Mouse (Mus musculus) R1 (cell line): Measurements from ENCODE around the gene Phf21a.

Source experiments
- DNase-seq: peaks from one replicate; pipeline ENCODE4 v3.0.0-alpha.2; 2018; ENCODE audit warnings: low read depth, low spot score

Gene Phf21a

DNA sequence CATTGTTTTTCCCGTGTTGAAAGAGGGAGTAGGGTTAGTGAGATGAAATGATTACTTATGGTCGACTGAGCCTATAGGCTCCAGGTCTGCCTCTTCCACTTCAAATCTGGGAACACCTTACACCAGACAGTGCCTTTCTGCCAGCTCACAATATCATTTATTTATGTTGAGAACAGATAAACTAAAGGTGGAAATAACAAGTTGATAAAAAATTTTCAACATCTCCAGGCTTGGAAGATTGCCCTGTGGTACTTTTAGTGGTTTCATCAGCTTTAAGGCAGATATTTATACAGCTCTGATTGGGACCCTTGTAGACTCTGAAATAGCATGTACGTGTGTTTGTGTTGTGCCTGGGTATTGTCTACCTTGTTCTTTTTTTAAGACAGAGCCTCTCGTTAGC, 83.4 kb downstream of the Phf21a start:
- DNase-seq = no peak

DNA sequence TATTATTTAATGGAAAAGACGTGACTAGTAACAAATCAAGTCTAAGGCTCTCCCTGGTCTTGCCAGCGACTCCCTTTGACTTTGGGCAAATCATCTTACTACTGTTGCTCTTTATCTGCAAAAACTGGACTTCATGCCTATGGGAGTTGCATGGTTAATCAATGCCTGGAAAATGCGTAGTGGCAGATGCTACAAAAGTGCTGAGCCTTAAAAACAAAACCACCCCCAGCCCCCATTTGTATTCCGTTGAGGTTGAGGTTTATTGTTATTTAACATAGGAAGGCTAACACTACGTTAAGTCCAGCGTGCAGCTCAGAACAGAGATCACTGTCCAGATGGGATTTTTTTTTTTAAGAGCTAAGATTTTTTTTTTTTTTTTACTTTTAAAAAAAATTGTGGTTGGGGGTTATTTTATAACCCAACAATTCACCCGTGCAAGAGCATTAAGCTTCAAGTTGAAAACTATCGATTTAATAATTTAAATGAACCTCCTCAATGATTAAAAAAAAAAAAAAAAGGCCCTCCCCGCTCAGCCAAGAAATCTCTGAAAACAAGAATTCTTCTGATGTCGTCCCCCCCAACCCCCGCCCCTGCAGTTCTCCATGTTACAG, 89.3 kb downstream of the Phf21a start:
- DNase-seq = no peak

DNA sequence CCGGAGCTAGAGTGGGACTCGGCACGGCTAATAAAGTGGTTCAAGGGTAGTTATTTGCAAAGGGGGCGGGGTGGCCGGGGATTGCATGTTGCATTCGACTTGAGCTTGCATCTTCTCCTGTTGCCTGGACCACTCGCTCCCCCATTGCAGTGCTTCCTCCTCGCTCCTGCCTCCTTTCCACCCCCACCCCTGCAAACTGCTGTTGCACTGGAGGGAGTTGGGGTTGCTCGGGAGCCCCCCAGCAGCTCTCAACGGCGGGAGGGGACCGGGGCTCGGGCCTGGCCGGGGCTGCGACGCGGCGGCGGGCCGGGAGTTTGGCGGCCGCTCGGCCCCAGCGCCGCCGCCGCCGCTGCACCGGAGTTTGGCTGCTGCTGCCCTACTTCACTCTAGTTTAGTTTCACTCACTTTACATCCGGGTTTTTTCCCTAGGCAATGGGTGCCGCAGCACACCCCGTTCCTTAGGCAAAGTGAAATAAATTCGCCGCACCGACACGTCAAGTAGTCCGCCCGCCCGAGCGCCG, 90.1 kb downstream of the Phf21a start:
- DNase-seq = peak; percentile 95

DNA sequence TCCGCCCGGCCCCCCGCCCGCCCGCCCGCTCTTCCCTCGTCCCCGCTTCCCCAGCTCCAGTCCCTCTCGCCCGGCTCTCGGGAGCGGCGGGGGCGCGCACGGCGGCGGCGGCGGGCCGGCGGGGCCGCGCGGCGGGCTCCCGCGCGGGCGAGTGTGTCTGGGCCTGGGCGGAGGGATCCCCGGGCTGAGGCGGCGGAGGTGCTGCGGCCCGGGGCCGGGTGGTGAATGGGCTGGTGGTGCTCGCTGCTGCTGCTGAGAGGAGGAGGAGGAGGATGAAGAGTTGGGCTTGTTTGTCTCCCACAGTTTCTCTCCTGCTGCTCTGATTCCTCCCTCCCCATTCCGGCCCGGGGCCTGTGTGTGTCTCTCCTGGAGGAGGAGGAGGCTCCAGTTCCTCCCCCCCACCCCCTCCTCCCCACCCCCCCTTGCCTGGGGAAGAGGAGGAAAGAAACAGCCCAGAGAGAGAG, 90.7 kb downstream of the Phf21a start:
- DNase-seq = peak; percentile 91

DNA sequence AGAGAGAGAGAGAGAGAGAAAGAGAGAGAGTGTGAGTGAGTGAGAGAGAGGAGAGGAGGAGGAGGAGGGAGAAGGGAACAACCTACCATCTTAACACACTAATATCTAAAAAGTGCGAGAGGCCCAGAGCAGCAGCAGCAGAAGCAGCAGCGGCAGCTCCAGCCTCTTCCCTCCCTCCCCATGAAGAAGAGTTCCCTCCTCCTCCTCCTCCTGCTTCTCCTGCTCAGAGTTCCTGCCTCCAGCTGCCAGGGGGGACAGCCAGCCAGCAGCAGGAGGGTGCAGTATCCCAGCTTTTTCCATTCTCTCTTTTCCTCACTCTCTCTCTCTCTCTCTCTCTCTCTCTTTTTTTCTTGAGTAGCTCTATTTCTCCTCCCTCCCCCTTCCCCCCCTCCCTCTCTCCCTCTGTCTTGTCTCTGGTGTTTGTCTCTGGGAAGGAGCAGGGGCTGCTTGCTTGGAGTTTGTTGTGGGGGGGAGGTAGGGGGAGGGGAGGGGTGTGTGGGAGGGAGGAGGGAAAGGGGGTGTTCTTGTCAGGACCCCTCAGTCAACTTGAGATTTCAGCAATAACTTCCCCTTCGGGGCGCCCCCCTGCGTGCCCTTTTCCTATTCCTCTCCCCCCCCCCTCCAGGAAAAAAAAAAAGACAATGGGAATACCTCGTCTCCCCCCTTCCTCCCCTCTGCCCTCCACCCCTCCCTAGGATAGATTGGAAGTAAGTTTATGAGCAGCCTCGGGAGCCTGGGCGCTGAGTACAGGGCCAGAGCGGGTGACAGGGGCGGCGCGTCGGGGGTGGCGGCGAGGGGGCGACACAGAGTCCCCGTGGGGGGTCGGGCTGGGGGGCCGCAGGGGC, 91.4 kb downstream of the Phf21a start:
- peak; percentile 84 for DNase-seq

DNA sequence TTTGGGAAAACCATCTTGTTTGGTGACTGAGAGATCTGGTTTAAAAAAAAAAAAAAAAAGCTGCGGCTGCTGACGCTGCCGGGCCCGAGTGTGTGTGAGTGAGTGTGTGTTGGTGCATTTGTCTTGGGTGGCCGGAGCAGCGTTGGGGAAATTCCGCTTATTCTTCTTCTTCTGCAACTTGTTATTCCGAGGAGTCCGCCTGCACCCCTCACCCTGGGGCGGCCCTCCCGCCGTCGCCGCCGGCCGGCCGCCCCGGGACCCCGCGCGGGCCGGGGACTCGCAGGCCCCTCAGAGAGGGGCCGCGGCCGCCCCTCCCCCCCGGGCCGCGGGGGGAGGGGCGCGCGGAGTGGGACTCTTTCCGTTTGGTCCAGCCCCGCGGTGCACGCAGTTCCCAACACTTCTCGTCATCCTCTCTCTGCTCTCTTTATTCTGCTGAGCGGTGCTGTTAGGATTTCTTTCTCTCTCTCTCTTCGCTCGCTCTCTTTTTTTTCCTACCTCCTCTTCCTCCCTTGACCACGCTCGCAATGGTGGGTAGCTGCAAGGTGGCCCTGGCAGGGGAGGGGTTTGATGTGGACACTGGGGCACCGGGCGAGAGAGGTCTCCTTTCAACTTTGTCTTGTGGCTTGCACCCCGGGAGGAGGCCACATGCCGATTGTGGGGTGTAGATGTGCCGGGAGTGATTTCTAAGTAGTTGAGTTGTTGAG, 92.3 kb downstream of the Phf21a start:
- DNase-seq = peak; percentile 53

DNA sequence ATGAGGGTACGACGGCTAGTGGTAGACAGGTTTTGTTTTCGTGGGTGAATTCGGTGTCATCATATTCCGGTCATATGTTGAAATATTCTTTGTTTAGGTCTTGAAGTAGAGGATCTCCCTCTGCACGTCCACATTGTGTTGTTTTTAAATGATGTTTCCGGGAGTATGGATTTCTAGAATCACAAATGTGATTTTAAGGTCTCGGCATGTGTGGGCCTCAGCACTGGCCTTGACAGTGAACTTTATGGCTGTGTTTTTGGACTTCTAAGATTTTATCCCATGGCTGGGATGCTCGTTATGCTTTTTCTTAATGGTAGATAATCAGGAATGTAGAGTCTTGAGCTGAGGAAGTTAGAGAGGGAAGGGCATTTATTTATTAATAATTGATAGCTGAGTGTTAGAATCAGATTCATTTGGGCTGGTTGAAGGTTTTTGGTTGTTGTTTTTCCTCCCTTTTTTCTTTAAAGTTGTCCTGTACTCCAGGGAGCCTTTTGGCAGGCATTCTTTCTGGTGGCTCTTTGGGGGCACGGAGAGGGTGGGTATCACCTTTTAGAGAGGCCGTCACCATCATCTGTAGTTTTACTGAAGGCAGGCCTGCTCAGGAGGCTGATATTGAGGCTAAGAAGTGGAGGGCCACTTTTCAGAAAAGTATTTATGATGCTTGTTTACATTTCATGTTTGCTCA, 93.0 kb downstream of the Phf21a start:
- DNase-seq = no peak

DNA sequence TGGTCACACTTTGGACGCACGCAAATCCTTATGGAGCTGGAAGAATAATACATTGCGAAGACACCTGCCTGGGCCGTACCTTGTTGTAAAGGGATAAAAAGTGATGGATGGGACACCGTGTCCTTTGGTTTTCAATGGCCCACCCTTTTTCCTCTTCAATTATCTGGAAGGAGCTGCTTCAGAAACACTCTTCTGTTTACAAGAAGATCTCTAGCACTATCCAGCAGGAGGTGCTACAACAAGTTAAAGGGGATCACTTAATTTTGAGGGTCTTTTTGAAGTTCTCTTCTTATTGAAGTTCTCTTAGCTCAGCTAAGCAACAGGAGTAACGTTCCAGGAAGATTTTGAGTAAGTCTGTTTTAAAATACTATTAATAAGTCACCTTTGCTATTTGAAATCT, 94.1 kb downstream of the Phf21a start:
- DNase-seq = no peak

DNA sequence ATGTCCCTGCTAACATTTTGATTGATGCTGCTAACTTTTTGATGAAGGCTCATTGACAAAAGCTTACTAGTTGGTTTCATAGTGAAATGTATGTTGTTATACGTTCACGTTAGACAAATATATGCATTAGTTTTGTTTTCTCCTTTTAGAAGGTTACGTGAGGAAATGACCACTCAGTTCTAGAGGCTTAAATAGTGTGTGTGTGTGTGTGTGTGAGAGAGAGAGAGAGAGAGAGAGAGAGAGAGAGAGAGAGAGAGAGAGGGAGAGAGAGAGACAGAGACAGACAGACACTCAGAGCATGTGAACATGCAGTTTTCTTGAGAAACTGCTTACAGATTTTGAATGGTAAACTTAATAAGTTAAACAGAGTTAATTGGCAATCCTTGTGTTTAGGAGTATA, 95.8 kb downstream of the Phf21a start:
- no peak for DNase-seq

DNA sequence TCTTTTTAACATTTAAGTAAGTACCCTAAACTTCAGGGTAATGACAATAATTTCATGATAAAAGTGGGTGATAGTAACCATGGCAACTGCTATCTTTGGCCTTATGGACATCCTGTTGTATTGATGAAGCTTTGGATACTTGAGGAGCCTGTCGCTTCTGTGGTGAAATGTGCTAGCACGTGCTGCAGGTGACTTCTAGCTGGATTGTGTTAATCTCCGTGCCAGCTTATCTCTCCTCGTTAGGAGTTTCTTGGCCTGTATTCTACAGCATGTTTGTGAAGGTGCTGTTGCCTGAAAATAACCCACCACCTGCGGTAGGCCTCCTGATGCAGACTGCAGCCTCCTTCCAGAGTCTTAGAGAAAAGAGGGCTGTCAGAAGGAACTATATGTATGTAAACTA, 98.0 kb downstream of the Phf21a start:
- DNase-seq = no peak

DNA sequence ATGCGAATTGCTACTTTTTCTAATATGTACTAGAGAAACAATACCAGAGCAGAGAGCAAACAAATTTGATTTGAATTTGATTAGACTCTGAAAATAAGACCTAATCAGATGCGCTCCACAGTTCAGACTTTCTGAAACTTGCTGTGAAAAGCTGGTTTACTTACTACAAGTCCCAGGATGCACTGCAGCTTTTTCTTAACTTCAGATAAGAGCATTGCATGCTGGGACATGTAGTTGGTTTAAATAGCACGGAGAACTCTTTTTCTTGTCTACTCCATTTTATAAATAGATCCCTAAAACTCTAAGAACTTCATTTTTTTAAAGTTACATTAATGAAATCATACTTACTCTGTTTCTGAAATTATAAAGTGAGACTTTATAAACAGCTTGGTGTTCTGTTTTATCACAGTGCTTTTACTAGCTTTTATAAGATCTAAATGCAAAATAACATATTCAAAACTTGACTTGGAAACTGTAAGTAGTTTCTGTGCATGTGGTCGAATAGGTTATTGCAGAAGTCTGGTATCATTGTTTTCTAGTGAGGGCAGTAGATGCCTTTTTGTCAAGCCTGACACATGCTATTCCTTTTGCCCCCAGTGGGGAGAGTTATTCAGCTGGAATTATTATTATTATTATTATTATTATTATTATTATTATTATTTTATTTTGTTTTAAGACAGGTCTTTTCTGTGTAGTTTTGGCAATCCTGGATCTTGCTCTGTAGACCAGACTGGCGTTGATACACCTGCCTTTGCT, 99.1 kb downstream of the Phf21a start:
- peak; percentile 89 for DNase-seq

DNA sequence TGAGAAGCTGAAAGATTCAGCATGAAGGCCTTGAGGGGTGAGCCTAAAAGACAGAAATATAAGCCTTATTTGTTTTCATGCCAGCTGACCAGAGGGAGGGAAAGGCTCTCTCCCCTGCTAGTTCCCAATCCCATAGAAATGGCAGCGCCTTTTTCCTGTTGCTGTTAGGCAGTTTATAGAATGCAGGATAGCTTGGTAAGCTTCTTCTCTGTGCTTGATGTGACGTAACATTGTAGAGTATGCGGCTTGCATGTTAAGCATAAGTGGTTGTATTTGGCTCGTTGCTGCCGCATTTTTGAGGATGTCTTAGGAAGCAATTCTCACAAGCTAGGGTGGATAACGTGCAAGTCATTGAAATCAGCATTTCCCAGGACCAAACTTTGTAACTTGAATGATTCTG, 105.2 kb downstream of the Phf21a start:
- no peak for DNase-seq

DNA sequence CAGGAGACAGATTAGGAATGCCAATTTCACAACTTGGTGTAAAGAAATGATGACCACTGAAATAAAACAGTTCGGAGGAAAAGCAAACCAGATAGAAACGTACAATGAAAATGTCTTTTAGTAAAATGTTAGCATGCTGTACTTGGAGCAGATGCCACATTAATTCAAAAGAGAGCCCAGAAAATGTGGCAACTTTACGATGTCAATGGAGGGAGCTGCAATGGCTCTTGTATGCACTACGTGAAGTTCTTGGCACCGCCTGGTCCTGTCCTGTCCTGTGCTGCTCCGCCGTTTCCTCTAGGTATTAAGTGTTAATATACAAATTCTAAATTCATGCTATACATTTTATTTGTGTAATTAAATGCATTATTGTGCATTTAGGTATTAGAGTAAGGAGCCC, 105.8 kb downstream of the Phf21a start:
- no peak for DNase-seq

DNA sequence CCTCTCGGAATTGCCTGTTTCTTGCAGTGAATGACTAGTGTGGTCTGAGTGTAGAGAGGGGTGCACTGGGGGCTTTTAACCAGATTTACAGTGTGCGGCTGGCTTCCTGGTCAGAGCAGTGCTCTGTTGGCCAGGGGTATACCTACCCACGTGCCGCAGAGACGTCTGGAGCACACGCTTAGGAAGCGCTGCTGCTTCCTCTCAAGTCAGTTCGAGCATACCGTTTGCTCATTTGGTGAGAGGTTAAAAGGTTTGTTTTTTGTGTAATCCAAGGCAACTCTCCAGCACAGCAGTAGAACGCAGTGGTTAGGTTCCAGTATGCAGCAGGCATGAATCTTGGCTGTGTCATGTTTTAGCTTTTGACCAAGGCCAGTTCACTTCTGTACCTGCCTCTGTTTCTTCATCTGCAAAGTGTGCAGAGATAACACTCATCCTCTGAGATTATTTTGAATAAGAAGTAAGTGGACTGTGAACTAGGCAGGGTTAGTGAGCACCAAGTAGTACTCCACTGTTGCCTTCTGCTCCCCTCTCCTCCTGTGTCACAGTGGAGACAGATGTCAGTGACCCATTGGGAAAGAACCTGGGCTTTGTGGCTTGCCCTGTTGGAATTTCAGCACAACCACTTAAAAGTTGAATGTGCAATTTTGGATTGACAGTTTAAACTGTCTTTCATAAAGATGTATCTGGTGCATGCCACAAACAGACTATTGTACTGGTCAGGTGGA, 106.8 kb downstream of the Phf21a start:
- no peak for DNase-seq

DNA sequence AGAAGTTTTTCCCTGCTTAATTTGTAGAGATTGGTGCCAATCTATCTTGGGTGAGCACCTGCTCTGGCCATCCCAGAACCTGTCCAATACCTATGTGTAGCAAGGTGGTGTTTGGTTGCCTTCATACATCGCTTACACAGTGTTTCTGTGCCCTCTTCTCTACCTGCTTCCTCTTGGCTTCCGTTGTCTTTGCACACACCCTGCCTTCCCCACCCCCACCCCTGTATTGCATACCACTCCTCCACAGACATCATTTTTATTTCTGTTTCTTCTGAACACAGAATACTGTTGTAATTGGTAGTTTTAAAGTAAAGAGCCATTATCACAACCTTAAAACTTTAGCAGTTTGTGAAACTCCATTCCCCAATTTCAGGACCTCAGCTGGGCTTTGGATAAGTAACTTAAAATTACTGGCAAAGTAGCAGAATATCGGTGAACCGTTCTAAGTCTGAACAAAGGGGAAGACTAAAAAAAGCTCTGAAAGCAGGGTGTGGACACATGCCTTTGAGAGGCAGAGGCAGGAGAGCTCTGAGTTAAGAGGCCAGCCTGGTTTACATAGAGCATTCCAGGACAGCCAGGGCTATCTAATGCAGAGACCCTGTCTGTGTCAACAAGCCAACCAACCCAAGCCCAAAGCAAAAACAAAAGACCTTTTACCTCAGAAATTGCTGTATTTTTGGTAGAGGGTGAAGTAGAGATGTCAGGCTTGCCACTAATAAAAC, 109.6 kb downstream of the Phf21a start:
- DNase-seq = peak; percentile 93

DNA sequence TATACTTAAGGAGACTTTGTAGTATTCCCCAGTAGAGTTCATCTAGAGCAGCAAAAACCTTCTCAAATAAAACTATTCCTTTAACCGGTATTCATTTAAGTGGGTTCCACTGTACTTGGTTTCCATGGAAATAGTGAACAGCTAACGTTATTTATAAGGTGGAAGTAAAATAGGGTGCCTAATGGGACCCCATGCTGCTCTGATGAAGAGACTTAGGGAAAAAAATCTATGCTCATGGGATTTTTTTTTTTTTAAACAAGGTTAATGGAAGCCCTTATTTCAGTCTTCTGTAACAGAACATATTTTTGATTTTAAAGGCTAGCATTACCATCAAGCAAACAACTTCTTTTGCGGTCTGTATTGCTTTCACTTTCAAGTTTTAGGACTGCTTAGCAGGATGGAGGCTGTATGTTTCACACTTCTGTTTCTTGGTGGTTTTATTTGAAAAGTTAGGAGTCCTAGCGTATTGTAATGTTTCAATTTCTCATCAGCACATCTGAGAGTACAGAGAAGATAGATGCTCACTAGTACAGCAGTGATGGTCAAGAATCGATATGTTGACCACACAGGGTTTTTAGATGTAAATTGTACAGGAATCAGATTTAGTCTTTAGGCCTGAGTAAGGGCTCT, 112.2 kb downstream of the Phf21a start:
- no peak for DNase-seq

DNA sequence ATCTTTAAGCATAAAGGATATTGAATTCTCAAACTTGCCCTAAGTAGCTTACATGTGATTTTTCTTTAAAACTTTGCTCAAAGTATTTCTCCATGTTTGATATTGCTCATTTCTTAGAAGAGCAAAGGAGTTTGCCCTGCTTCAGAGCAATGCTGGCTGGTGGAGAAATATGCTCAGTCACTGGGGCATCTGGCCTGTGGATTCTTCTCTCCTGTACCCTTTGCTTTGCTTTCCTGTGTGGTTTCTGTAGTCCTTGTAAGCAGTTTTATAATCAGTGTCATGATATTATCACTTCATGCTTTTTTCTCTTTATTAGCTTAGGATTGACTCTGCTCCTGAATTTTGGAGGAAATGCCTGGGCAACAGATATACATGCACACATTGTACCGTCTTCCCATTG, 117.5 kb downstream of the Phf21a start:
- no peak for DNase-seq

DNA sequence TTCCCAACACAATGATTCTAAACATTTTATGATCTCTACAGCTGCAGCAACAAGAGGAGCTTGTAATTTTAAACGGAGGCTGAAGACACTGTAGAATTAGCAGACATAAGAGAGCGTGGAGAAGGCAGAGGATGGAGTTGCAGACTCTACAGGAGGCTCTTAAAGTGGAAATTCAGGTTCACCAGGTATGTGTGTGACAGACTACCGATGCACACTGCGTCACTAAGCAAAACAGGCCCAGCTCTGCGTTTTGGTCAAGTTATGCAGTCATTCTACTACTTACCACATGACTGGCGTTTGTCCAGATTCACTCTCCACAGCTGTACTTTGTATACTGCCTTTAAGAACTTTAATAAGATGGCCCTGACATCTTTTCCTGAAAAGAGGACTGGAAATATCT, 128.5 kb downstream of the Phf21a start:
- DNase-seq = no peak

DNA sequence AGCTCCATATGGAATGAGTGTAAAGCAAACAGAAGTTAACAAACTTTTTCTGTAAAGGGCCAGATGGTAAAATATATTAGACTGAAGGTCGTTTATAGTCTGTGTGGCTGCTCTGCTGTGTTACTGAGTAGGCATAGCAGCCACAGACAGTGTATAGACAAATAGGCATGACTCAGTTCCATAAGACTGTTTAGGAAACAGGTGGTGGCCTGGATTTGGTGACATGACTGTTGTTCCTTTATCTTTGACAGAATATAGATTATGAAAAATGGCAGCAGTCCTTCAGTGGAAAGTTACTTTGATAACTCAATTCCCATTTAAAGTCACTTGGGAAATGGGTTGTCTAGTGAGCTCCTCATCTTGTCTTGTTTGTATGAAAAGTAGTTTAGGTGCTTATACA, 132.7 kb downstream of the Phf21a start:
- DNase-seq = no peak
